Mouse (Mus musculus) heart, postnatal 25 days (tissue): Measurements from ENCODE around the gene Pou6f1. TPM values are rescaled to one million over a fixed set of nuclear protein-coding genes. Genes with fewer than 3 reads are reported as not detected.

ENCODE experiments used
- DNase-seq: peaks from one replicate; pipeline ENCODE4 v3.0.0; 2022; ENCODE audit warnings: low spot score
- intact Hi-C: fragments of 180-260 bp; cut with DNase I; formaldehyde crosslinking; loops from one replicate; pipeline ENCODE4 v1.15.1; 2025
- microRNA-seq: library from miRNA; unstranded; fragments of <30 nt; microRNA quantifications from one replicate; pipeline ENCODE4 v1.2.0, GENCODE M21; 2022
- total RNA-seq, 2 experiments: library from RNA; stranded (reverse); gene quantifications; 2 replicates each; pipeline ENCODE4 v1.2.3; 2021

The Pou6f1 gene
- total RNA-seq, 2 experiments from 2014 or later, result 10.5 to 10.9 TPM

GRCm38 (mm10) chr15:100539411-100539810 is 60.4 kb downstream of the Pou6f1 start:
- DNase-seq, result no peak
- intact Hi-C loops, result loop anchor here (2.0 kb wide), 2 partner anchors 73 to 143 kb away; no protein-coding TSS in a partner anchor

DNA sequence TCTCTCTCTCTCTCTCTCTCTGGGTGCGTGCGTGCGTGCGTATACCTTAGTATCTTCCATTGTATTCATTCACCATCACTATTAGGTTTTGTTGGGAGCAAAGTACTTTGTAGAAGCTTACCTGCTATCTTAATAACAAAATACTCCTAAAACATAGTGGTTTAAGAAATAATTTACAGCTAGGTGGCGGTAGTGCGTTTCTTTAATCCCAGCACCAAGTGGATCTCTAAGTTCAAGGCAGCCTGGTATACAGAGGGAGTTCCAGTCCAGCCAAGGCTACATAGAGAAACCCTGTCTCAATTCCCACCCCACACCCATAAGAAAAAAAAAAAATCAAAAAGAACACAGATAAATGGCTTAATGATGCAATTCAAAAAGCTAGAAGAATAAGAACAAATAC is 61.9 kb downstream of the Pou6f1 start:
- DNase-seq, result no peak
- intact Hi-C loops, result loop anchor here (2.0 kb wide), 2 partner anchors 75 to 145 kb away; no protein-coding TSS in a partner anchor

GRCm38 (mm10) chr15:100527900-100528299 is 71.9 kb downstream of the Pou6f1 start:
- no peak for DNase-seq
- intact Hi-C loops, result no loop called here

GRCm38 (mm10) chr15:100525405-100525804 is 74.4 kb downstream of the Pou6f1 start:
- intact Hi-C loops, result no loop called here

More at GRCm38 (mm10) chr15:100525405-100525804, 74.4 kb downstream of the Pou6f1 start:
- no peak for DNase-seq

Small RNA genes lying within 50 kb of the gene (microRNA-seq; reads per million reads assigned to microRNA genes)
- not detected for gene Mir6961

Other genes starting within 250 kb of the Pou6f1 start
- not detected for gene Methig1, start 246.8 kb downstream of the Pou6f1 start, total RNA-seq
- 1 to 10 TPM; 1.1 to 1.2 TPM for gene Mettl7a2, start 246.8 kb downstream of the Pou6f1 start, total RNA-seq
- gene Higd1c, start 235.4 kb downstream of the Pou6f1 start, total RNA-seq, result not detected
- gene Gm5475, start 177.8 kb downstream of the Pou6f1 start, total RNA-seq, result not detected
- gene Slc11a2, start 174.9 kb downstream of the Pou6f1 start, total RNA-seq, result 10 to 100 TPM; 52.6 to 56.9 TPM
- gene Letmd1, start 131.0 kb downstream of the Pou6f1 start, total RNA-seq, result 10 to 100 TPM; 13.6 to 14.6 TPM
- 1 to 10 TPM; 2.5 to 2.9 TPM for gene Csrnp2, start 104.5 kb downstream of the Pou6f1 start, total RNA-seq
- gene Tfcp2, start 48.0 kb downstream of the Pou6f1 start, total RNA-seq, result 10 to 100 TPM; 12.6 to 13.3 TPM
- gene Dazap2, start 15.4 kb upstream of the Pou6f1 start, total RNA-seq, result 100 to 1,000 TPM; 145 to 156 TPM
- gene Smagp, start 37.0 kb upstream of the Pou6f1 start, total RNA-seq, result 10 to 100 TPM; 13.7 to 15.5 TPM
- 1 to 10 TPM; 1.2 to 1.7 TPM for gene Bin2, start 69.6 kb upstream of the Pou6f1 start, total RNA-seq
- under 1 TPM; 0.42 to 0.52 TPM for gene Cela1, start 87.9 kb upstream of the Pou6f1 start, total RNA-seq
- 1 to 10 TPM in 1 of 2 experiments, under 1 TPM in 1; 0.99 to 1.2 TPM for gene Galnt6, start 129.4 kb upstream of the Pou6f1 start, total RNA-seq
- 1 to 10 TPM; 3.0 to 3.9 TPM for gene Slc4a8, start 161.8 kb upstream of the Pou6f1 start, total RNA-seq